Mouse (Mus musculus) cerebellum, adult 11-12 months (tissue): Measurements from ENCODE around the gene Chst11.

Source experiments
- DNase-seq: peaks from one replicate; pipeline ENCODE4 v3.0.0; 2022

Gene Chst11

GRCm38 (mm10) chr10:83182573-83182960 is 197.3 kb downstream of the Chst11 start:
- peak; percentile 79 for DNase-seq

DNA sequence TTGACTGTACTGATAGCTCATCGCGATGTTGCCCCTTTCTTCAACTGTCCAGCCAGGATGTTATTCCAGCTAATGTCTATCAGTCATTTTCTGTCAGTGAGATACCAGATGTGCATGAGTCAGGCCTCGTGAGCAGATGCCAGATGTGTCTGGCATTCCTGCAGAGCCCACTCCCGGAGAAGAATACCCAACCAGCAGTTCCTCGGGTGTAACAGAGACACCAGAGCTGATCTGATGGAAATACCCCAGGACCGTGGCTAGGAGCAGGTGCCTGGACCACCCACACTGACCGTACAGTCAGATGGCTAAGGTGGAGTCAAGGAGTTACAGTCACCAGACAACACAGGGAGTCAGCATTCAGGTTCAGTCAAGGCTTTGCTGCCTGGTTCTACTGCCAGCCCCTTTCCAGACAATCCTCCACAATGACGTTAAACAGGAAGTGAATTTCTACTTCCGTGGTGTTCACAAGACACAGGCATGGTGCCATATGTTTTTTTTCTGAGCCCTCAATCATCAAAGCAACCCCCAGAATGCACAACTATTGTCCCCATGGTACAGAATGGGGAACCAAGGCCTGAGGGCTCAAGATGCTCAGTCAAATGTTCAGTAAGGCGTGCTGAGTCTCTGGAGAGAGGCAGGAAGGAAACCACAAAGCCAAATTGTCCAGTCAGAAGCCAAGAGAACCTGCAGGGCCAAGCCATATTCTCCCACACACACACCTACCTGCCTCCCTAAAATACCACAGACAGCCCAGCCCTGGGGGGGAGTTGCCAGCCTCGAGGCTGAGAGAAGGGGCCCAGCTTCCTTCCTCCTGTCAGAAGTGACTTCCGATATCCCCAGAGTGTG is 198.6 kb downstream of the Chst11 start:
- DNase-seq: no peak

- peak; percentile 52 for DNase-seq
These were observed 199.3 kb downstream of the Chst11 start for GRCm38 (mm10) chr10:83184480-83185069.

- DNase-seq: no peak
These were observed 199.8 kb downstream of the Chst11 start for GRCm38 (mm10) chr10:83185121-83185520.

GRCm38 (mm10) chr10:83186167-83186566 is 200.9 kb downstream of the Chst11 start:
- DNase-seq: no peak

GRCm38 (mm10) chr10:83186984-83187383 is 201.7 kb downstream of the Chst11 start:
- DNase-seq: no peak

- DNase-seq: no peak
These were observed 203.8 kb downstream of the Chst11 start for GRCm38 (mm10) chr10:83189071-83189470.

GRCm38 (mm10) chr10:83191476-83191875 is 206.2 kb downstream of the Chst11 start:
- no peak for DNase-seq

- DNase-seq: no peak
These were observed 206.7 kb downstream of the Chst11 start for GRCm38 (mm10) chr10:83191982-83192381.

DNA sequence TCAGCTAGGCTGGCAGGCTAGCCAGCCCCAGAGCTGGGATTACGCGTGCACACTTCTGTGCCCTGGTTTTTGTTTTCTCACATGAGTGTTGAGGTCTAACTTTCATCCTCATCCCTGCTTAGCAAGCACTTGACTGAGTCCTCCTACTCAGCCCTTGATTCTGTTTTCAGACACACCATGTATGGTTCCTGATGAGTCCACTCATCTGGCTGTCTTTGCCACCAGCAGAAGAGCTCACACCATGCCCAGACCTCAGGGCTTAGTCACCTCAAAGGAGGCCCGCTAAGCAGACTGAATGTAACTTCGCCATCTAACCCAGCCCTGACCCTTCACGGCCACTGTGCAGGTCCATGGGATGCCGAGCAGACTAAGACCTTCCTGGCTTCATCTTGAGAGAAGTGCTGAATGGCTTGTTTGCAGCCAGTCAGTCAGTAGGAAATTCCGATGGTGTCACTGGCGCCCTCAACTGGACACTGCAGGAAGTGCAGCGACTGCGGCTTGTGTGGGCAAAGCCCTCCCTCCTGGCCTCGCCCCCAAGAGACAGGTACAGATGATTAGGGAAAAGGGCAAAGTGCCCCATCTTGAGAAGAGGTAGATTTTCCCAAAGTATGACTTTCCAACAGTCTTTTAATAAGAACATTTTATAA is 212.5 kb downstream of the Chst11 start:
- peak; percentile 70 for DNase-seq

- no peak for DNase-seq
These were observed 213.4 kb downstream of the Chst11 start for GRCm38 (mm10) chr10:83198692-83199091.

DNA sequence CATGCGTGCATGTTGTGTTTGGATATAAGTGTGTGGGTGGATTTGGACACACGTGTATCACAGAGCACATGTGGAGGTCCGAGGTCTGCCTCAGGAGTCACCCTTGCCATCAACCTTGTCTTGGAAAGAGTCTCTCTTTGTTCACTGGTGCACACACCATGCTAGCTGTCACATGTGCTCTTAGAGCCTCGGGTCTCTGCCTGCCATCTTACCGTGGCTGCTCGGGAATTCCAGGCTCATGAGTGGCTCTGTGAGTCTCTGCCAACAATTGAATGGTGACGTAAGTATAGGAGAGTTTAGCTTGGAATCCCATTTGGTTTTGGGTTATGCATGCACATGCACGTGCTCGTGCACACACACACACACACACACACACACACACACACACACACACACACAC is 214.0 kb downstream of the Chst11 start:
- no peak for DNase-seq

DNA sequence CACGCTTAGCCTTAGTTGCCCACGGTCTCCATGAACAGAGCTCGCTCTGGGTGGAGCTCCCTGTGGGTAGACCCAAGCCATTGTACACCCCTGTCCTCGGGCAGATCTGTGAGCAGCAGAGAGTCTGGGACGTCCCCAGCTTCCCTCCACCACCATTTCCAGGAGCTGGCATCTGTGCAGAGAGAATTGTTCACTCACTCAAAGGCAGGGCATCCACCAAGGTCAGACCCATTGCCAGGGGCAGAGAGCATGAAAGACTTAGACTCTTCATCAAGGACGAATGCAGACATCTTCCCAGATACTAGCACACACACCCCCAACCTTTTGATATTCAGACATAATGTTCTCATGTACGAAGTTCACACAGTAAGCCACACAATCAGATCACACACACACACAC is 216.2 kb downstream of the Chst11 start:
- no peak for DNase-seq

DNA sequence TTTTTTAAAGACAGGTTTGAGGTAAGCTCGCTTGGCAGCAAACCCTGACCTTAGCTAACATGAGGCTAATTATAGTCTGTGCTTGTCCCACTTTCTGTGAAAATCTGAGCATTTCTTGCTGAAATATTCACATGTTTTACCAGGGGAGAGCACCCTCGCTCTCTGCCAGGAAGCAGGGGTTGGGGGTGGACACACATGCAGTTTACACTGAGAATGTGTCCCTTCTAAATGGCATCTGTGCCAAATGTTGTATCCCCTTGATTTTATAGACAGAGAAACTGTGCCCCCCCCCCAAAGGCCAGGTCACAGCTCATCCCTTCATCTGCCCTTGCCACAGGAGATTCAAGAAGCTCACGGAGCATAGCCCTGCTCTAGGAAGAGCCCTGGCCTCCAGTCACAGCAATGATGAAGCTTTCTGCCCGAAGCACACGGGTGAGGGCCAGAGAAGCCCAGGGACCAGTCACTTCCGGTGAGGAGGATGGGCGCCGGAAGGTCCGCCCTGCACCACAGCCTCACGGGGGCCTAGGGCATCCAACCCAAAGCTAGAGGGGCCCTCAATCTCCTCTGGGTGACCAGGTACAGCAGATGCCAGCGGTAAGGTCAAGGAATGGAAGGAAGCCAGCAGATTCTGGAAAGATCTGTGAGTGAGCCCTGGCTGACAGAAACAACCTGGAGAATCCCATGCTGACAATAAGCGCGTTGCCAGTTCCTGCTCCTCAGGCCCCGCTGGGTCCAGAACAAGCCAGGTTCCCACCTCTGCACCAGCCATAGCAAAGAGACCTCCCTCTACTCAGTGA is 217.8 kb downstream of the Chst11 start:
- peak; percentile 60 for DNase-seq

DNA sequence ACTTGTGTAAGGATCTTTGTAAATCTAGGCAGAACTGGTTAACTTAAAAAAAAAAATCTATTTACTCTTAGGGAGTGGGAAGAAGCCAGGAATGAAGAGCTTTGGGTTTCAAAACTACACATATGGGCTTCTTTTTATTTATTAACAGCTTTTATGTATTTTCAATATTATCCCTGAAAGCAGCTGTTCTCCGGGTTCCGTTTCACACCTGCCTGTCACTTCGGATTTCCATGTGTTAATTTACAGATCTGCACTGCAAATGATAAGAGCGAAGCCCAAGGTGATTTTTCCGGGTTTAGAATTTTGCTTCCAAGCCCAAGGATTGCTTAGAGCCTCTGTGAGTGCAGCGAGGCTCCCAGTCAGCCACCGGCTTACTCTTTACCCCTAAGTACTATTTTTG is 223.1 kb downstream of the Chst11 start:
- no peak for DNase-seq

DNA sequence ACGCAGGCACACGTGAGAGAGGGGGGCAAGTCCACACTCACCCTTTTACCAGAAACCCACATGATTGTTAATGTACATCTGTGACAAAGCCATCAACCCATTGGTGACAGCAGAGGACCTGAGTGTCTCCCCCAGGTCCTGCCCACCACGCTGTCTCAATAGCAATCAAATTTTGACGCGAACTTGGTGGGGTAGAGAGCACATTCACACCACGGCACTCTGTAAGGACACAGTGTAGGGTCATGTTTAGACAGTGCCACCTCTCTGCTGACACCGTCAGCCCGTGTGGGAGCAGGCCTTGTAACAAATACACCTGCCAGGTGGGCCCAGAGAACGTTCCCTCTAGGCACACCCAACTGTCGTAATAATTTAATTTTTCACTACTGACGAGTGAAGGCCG is 224.1 kb downstream of the Chst11 start:
- DNase-seq: no peak

- DNase-seq: no peak
These were observed 224.8 kb downstream of the Chst11 start for GRCm38 (mm10) chr10:83210122-83210521.

- DNase-seq: no peak
These were observed 225.8 kb downstream of the Chst11 start for GRCm38 (mm10) chr10:83210968-83211583.

DNA sequence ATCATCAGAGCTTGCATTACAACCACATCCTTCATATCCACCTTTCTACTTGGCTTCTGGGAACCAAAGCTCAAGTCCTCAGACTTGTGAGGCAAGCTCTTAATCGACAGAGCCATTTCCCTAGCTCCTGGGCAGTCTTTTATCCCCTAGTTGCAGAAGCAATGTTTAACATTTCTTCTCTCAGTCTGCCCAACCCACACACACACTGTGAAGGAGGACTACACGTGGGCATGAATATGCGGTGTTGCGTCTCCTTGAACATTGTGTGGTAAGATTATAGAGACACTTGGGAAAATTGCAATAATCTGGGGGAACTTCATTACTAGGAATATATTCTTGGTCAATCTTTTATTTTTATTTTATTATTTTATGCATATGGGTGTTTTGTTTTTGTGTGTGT is 227.3 kb downstream of the Chst11 start:
- DNase-seq: no peak

- DNase-seq: no peak
These were observed 230.3 kb downstream of the Chst11 start for GRCm38 (mm10) chr10:83215559-83215958.

DNA sequence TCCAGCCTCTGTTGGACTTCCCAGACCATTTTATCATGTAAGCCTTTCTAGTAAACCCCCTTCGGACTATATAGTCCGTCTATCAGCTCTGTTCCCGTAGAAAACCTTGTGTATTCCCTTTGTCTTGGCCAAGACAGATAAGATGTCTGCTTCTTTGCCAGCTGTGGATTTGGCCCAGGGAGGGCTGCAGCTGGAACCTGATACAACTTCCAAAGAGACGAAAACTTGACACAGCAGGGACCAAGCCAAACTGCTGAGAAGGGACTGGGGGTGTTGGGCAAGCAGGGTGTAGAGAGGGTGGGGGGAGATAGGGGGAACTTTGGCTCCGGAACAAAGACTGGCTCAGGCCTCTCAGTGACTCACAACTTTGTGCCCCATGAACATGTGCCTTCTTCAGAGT is 232.0 kb downstream of the Chst11 start:
- DNase-seq: no peak

GRCm38 (mm10) chr10:83218778-83219177 is 233.5 kb downstream of the Chst11 start:
- DNase-seq: no peak

- peak; percentile 52 for DNase-seq
These were observed 234.4 kb downstream of the Chst11 start for GRCm38 (mm10) chr10:83219729-83220128.
